Mouse (Mus musculus) layer of hippocampus, adult 2 months (tissue): Measurements from ENCODE around the gene Rhoh. TPM values are rescaled to one million over a fixed set of nuclear protein-coding genes. Genes with fewer than 3 reads are reported as not detected.

ENCODE experiments used
- DNase-seq, 2 experiments: peaks; one replicate each; pipeline ENCODE4 v3.0.0; 2022; ENCODE audit warnings: low spot score in 2 of 2
- H3K27ac ChIP-seq: fragments of 200-600 bp; 2 replicates; pipeline ENCODE4 v1.8.1; 2022
- H3K4me3 ChIP-seq: fragments of 200-600 bp; 2 replicates; pipeline ENCODE4 v1.8.1; 2022; ENCODE audit warnings: mild to moderate bottlenecking
- CTCF ChIP-seq: fragments of 200-600 bp; conservative IDR thresholded peaks from 2 replicates; pipeline ENCODE4 v1.8.1; 2022; ENCODE audit warnings: antibody characterized with exemption, mild to moderate bottlenecking, moderate library complexity
- total RNA-seq, 2 experiments: library from RNA; stranded (reverse); gene quantifications; 2 replicates each; pipeline ENCODE4 v1.2.3; 2021

The Rhoh gene
- total RNA-seq, 2 experiments from 2014 or later, result 0.69 to 0.97 TPM

- no peak overlapping the region for H3K4me3 ChIP-seq
- no peak for TF ChIP-seq CTCF
These were observed 5.6 kb downstream of the Rhoh start for GRCm38 (mm10) chr5:65866591-65866990.

GRCm38 (mm10) chr5:65867380-65868116, 6.5 kb downstream of the Rhoh start:
- no peak for DNase-seq
- no peak for TF ChIP-seq CTCF
- no peak overlapping the region for H3K4me3 ChIP-seq
- no peak overlapping the region for H3K27ac ChIP-seq

More at GRCm38 (mm10) chr5:65866591-65866990, 5.6 kb downstream of the Rhoh start:
- H3K27ac ChIP-seq, result no peak overlapping the region
- DNase-seq, result no peak

- no peak overlapping the region for H3K4me3 ChIP-seq
- DNase-seq, result no peak
- no peak overlapping the region for H3K27ac ChIP-seq
- TF ChIP-seq CTCF, result no peak
These were observed 7.4 kb downstream of the Rhoh start for GRCm38 (mm10) chr5:65868419-65868818.

- H3K27ac ChIP-seq, result no peak overlapping the region
- no peak overlapping the region for H3K4me3 ChIP-seq
- TF ChIP-seq CTCF, result no peak
- no peak for DNase-seq
These were observed 8.6 kb downstream of the Rhoh start for GRCm38 (mm10) chr5:65869660-65870059.

GRCm38 (mm10) chr5:65871276-65871875, 10.4 kb downstream of the Rhoh start:
- no peak for DNase-seq
- no peak overlapping the region for H3K27ac ChIP-seq
- no peak overlapping the region for H3K4me3 ChIP-seq
- TF ChIP-seq CTCF, result no peak

GRCm38 (mm10) chr5:65873212-65873611, 12.2 kb downstream of the Rhoh start:
- H3K4me3 ChIP-seq, result no peak overlapping the region
- DNase-seq, result no peak
- TF ChIP-seq CTCF, result no peak
- no peak overlapping the region for H3K27ac ChIP-seq

- no peak for DNase-seq
- H3K27ac ChIP-seq, result no peak overlapping the region
- H3K4me3 ChIP-seq, result no peak overlapping the region
- no peak for TF ChIP-seq CTCF
These were observed 14.3 kb downstream of the Rhoh start for GRCm38 (mm10) chr5:65875269-65875668.

GRCm38 (mm10) chr5:65878367-65878766, 17.4 kb downstream of the Rhoh start:
- TF ChIP-seq CTCF, result no peak
- H3K4me3 ChIP-seq, result no peak overlapping the region
- no peak for DNase-seq
- H3K27ac ChIP-seq, result no peak overlapping the region

- no peak for TF ChIP-seq CTCF
- Histone ChIP-seq H3K27ac (no peak overlapping the region), H3K4me3 (no peak overlapping the region)
- DNase-seq, result no peak
These were observed 20.2 kb downstream of the Rhoh start for GRCm38 (mm10) chr5:65881254-65881653.

- Histone ChIP-seq H3K27ac (no peak overlapping the region), H3K4me3 (no peak overlapping the region)
- no peak for TF ChIP-seq CTCF
- no peak for DNase-seq
These were observed 21.6 kb downstream of the Rhoh start for GRCm38 (mm10) chr5:65882476-65883205.

GRCm38 (mm10) chr5:65883355-65883754, 22.3 kb downstream of the Rhoh start:
- no peak for TF ChIP-seq CTCF
- Histone ChIP-seq H3K4me3 (no peak overlapping the region), H3K27ac (no peak overlapping the region)
- DNase-seq, result no peak

- Histone ChIP-seq H3K27ac (no peak overlapping the region), H3K4me3 (no peak overlapping the region)
- DNase-seq, result no peak
- TF ChIP-seq CTCF, result no peak
These were observed 24.9 kb downstream of the Rhoh start for GRCm38 (mm10) chr5:65885699-65886443.

GRCm38 (mm10) chr5:65888102-65888501, 27.1 kb downstream of the Rhoh start:
- no peak for TF ChIP-seq CTCF
- Histone ChIP-seq H3K4me3 (no peak overlapping the region), H3K27ac (no peak overlapping the region)
- no peak for DNase-seq
